Mouse (Mus musculus) left cerebral cortex, postnatal 10 days (tissue): ENCODE results near the gene Neu1. TPM values are rescaled to one million over a fixed set of nuclear protein-coding genes. Genes with fewer than 3 reads are reported as not detected.

Experiments used
- DNase-seq, 2 experiments: peaks; one replicate each; pipeline ENCODE4 v3.0.0; 2021 to 2022; ENCODE audit warnings: low spot score in 2 of 2, mixed read lengths in 1 of 2; ENCODE audit errors: extremely low spot score in 1 of 2
- intact Hi-C: fragments of 180-260 bp; cut with DNase I; formaldehyde crosslinking; loops from one replicate; pipeline ENCODE4 v1.15.1; 2025
- total RNA-seq, 2 experiments: library from RNA; stranded (reverse); gene quantifications; 2 replicates each; pipeline ENCODE4 v1.2.3; 2021

Neu1 gene
- total RNA-seq: 10 to 100 TPM; 23.8 to 27.3 TPM

DNA sequence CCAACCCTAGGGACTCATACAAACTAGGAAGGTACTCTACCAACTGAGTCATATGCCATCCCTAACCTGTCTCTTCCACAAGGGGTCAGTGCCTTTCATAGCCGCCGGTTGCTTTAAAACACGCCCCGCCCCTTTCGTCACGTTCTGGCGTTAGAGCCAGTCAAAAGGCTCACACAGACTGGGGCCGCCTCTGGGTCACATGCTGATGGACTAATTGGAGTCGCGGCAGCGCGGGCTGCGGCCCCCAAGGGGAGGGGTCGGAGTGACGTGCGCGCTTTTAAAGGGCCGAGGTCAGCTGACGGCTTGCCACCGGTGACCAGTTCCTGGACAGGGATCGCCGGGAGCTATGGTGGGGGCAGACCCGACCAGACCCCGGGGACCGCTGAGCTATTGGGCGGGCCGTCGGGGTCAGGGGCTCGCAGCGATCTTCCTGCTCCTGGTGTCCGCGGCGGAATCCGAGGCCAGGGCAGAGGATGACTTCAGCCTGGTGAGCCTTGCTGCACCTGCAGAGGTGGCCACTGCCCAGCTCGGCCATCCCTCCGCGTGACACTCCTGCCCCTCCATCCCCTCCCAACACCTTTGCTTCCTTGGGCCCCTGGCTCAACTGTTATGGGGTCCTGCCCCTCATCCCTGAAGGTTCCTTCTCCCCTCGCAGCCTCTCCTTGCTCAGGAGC is at the start of gene Neu1:
Neu1 (plus strand) TSS at position 193 of the 674 bp plus-strand sequence.
- intact Hi-C loops: no loop called here
- peak; percentile 97 to 99 for DNase-seq

DNA sequence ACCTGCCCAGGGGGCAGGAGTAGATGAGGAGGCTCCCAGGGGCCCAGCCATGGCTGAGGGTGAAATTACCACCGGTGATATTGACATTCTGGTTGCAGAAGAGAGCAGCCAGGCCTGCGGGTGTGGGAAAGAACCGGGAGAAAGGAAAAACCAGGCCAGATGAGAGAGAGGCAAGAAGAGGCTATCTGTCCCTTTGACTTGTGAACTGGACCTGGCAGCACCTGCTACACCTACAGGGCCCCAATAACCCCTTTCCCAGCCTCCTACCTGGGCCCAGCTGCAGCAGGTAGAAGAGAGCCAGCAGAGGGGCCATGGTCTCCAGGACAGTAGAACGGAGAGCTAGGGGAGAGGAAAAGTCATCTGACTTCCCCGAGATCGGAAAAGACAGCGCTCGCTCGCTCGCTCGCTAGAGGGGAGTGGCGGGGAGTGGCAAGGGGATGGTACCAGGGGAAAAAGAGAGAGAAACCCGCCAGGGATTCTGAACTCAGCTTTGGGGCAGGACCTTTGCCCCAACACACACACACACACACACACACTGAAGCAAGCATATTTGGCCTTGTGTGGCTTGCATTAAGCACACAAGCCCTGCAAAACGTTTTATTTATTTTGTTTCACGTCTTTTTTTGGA is 49.3 kb upstream of the Neu1 start, which contains the start of gene Gm20547:
Gm20547 (minus strand) TSS at position 360 of the 628 bp plus-strand sequence.
- intact Hi-C loops: no loop called here

DNA sequence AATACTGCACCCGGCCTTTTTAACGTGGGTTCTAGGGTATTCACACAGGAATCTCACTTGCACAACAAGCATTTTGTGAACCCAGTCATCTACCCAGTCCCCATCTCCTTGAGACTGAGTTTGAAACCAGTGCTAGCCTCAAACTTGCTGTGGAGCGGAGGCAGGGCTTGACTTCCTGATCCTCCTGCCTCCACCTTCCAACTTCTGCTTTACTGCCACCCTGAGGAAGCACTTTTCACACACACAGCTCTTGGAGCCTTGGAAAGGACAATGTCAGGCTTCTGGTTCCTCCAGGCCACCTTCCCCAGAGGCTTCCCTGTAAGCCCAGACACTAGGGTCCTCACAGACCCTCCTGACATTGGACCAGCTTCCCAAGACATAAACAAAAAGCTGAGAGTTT is 47.7 kb upstream of the Neu1 start:
- DNase-seq: no peak
- intact Hi-C loops: no loop called here

More for the DNA sequence above, 49.3 kb upstream of the Neu1 start, which contains the start of gene Gm20547:
- DNase-seq: no peak

DNA sequence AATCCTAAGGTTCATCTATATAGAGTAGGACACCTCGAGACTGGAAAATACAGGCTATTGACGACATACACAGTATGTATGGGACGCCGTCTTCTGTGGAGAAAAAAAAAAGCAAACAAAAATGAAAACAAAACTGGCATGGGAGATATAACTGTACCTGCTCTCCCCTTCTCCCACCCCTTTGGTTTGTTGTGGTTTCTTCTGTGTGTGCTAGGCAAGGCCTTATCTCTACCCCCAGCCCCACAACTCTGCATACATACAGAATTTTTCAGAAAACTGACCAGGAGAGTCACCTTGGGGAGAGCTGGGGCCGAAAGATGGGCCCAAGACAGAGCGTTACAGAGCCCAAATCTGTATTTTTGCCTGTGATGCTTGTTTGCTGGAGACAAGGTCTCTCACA is 46.3 kb upstream of the Neu1 start:
- intact Hi-C loops: no loop called here
- DNase-seq: no peak

DNA sequence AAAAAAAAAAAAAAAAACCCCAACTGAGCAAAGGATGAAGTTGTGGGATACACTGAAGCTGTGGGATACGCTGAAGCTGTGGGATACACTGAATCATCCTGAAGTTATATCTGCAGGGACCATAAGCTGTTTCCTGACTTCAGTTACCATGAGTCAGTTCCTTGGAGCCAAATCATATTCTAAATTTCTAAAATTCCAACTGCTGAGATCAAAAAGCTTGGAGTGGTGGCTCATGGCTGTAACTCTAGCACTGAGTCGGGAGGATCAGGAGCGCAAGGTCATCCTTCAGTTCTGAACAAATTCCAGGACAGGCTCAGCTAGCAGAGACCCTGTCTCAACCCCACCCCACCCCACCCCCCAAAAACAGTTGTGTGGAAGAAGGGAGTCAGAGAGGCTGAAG is 45.4 kb upstream of the Neu1 start:
- no peak for DNase-seq
- intact Hi-C loops: no loop called here

DNA sequence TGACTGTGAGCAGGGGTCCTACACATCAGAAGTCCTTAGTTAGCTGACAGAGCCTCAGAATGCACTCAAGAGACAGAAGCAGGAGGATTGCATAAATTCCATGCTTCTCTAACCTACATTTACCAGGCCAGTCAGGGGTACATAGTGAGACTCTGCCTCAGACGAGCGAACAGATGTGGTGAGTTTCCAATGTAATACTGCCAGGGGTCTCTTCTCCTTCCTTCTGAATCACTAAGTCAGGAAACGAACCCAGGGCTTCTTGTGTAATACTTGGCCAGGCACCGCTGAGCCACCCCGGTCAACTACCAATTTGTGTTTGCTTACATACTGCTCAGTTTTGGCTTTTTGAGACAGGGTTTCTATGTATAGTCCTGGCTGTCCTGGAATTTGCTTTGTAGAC is 43.1 kb upstream of the Neu1 start:
- intact Hi-C loops: no loop called here
- no peak for DNase-seq

DNA sequence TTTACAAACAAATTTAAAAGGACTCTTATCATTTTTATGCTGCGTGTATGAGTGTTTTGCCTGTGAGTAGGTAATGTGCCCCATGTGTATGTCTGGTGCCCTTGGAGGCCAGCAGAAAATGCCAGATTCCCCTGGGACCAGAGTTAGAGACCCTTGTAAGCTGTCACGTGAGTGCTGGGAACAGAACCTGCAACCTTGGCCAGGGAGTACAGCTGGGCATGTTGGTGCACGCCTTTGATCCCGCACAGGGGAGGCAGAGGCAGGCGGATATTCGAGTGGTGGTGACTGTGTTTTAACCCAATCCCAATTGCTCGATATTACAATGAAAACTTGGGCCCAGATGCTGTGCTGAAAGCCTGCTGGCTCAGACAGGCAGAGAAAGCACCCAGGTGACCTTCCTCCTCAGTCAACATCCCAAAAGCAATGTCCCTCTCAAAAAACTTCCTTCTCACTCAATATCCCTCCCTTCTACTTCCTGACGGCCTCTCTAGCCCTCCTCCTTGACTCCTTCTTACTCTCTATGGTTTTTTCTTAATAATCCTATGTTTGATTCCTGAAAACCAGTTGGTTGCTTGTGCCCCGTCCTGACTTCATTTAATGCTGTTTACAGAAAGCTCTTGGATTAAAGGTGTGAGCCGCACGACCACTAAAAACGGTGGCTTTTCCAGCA is 40.8 kb upstream of the Neu1 start:
- DNase-seq: no peak
- intact Hi-C loops: loop anchor here (5.0 kb wide), 1 partner anchor 33 kb away; no protein-coding TSS in a partner anchor

DNA sequence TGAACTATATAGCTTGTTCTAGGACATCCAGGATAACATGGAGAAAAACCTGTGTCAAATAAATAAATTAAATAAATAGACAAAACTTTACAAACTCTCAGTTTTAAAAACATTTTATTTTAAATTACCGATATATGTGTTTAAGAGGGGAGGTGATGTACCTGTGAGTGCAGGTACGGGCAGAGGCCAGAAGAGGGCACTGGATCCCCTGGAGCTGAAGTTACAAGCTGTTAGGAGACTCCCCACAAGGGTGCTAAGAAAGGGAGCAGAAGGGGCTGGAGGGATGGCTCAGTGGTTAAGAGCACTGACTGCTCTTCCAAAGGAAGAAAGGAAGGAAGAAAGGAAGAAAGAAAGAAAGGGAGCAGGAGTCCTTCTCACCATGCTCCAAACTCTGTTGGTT is 39.7 kb upstream of the Neu1 start:
- intact Hi-C loops: loop anchor here (5.0 kb wide), 1 partner anchor 34 kb away; no protein-coding TSS in a partner anchor
- DNase-seq: no peak

DNA sequence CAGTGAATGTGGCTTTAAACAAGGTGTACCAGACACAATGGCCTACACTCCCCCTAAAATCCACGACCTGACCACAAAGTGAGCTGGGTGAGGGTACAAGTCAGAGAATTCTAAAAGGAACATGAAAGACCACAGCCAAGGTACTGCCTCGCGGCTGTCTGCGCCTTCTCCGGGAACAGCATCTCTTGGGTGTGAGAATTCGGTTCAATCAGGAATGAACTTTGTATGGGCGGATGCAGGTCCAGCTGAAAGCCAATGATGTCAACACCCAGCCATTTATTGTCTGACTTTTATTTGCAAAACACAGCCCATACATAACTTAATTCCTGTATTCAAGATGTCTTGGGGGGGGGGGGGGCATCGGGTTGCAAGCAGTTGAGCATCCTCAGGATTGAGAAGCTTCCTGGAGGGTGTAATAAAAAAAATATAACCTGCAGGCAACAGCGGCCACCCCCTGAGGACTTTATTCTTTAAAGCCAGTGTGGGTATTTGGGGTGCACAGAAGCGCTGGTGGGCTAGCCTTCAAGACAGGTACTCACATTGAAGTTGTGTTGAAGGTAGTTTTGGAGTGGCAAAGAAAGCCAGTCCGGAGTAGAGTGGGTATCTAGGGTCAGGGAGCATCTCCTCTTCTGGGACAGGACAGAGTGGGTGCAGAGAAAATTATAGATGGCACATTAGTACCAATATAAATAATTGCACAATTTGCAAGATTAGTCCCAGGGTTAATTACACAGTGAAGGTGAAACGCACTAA is 37.8 kb upstream of the Neu1 start:
- DNase-seq: no peak
- intact Hi-C loops: loop anchor here (5.0 kb wide), 1 partner anchor 36 kb away; no protein-coding TSS in a partner anchor

DNA sequence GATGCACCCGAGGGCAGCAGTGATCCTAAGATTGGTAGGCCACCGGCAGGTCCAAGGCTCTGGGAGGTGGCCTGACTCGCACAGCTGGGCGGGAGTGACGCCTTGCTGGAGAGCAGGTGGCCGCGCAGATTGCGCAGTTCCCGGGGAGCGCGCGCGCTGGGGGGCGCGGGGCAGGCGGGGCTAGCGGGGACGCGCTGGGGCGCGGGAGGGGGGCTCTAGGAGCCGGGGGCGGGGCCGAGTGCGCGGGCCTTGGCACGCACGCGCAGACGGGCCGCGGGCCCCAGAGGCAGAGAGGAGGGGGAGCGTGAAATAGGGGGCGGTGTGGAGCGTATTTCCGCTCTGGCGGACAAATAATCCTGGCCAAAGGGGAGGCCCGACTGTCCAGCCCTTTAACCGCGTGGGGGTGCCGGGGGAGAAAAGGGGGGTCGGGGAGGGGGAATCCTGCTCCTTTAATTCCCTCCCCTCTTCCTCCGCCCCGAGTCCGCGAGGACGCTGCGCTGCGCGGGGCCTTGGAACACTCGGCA is 36.9 kb upstream of the Neu1 start:
- DNase-seq: peak; percentile 91 to 96
- intact Hi-C loops: loop anchor here (5.0 kb wide), 1 partner anchor 37 kb away; no protein-coding TSS in a partner anchor

DNA sequence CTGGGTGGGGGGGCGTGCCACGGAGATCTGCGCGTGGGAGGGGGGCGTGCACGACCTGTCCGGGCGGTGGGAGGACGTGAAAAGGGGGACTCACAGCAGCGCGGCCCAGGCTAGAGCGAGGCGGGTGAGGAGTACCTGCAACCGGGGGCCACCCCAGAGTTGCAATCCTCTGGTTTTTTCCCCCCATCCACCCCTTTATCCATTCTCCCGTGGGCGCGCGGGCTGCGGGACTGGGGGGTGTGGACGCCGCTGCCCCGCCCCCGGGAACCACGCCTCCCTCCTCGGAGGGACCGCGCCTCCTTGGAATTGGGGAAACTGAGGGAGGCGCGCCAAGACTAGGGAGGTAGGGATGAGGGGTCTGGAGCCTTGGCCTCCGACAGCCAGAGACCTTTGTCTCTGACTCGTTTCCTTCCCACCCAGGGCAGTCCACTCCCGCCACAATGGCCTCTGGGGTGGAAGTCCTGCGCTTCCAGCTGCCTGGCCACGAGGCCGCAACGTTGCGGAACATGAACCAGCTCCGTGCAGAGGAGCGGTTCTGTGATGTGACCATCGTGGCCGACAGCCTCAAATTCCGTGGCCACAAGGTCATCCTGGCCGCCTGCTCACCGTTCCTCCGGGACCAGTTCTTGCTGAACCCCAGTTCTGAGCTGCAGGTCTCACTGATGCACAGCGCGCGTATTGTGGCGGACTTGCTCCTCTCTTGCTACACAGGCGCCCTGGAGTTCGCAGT is 36.1 kb upstream of the Neu1 start:
- peak in 1 of 2 experiments; percentile 81 for DNase-seq
- intact Hi-C loops: loop anchor here (5.0 kb wide), 1 partner anchor 38 kb away; no protein-coding TSS in a partner anchor

DNA sequence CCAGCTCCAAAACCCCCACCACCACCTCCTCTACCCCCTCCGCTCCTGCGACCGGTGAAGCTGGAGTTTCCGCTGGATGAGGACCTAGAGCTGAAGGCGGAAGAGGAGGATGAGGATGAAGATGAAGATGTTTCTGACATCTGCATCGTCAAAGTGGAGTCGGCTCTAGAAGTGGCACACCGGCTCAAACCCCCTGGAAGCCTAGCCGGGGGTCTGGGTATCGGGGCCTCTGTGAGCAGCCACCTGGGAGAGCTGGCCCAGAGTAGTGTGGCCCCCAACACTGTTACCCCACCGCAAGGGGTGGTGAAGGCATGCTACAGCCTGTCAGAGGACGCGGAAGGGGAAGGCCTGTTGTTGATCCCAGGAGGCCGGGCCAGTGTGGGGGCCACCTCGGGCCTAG is 35.3 kb upstream of the Neu1 start:
- intact Hi-C loops: no loop called here
- peak in 1 of 2 experiments; percentile 45 for DNase-seq

DNA sequence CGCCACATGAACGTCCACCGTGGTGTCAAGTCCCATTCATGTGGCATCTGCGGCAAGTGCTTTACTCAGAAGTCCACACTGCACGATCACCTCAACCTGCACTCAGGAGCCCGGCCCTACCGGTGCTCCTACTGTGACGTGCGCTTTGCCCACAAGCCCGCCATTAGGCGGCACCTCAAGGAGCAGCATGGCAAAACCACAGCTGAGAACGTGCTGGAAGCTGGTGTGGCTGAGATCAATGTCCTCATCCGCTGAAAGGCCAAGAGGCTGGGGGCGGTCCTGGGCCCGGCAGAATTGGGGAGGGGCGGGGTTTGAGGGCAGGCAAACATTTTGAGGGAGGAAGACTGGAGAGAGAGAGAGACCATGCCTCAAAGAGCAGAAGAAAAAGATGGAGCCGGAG is 34.7 kb upstream of the Neu1 start:
- intact Hi-C loops: no loop called here

DNA sequence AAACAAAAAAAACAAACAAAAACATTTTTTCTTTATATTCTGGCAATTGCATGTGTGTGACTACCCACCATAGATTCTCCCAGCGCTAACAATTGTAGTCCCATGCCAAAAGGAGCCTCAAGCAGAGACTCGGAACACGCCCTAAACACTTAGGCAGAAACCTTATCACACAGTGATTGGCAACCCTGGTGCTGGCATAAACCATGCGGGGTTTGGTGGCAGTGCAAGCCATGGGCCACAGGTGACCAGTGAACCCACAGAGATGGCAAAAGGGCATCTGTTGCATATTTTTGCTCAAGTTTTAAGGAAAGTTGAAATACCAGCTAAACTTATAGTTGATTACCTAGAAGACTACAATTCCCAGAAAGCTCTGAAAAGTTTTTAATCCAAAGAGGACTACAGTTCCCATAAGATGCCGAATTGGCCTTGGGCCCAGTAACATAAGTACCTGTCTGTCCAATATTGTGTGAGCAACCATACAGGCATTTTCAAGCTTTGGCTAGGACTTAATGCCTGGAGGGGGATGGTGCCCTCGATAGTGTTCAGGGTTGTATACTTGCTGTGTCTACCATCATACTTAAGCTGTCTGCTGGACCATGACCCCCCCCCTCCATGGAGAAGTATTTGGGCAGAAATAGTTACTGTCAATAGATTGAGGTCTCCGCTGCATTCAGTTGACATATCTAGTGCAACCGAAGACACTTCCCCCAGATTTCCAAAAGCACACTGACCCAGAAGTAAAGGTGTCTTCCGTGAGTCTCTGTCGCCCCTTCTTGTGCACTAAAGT is 33.5 kb upstream of the Neu1 start:
- intact Hi-C loops: no loop called here

More for the DNA sequence above, 34.7 kb upstream of the Neu1 start:
- DNase-seq: no peak

DNA sequence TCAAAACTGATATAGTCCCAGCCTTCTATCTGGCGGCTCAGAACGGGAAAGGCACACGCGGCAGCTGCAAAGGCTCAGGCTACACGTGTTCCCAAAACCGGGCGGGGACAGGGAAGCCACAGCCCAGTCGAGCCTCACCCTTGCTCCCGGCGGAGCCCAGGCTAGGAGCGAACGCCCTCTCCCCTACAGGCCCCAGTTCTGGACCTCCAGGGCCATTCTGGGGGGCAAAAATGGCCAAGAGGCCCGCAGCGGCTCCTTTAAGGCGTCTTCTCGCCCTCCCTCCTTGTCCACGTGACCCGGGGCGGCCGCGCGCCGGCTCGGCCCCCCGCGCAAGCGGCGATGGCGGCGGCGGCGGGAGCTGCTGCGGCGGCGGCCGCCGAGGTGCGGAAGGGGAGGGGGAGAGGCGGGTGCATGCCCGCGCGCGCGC is 32.9 kb upstream of the Neu1 start, which contains the start of the genes C2 and Ehmt2:
C2 (minus strand) TSS at position 106 of the 427 bp plus-strand sequence.
Ehmt2 (plus strand) TSS at position 310 of the 427 bp plus-strand sequence.
- intact Hi-C loops: no loop called here

More for the DNA sequence above, 33.5 kb upstream of the Neu1 start:
- no peak for DNase-seq

DNA sequence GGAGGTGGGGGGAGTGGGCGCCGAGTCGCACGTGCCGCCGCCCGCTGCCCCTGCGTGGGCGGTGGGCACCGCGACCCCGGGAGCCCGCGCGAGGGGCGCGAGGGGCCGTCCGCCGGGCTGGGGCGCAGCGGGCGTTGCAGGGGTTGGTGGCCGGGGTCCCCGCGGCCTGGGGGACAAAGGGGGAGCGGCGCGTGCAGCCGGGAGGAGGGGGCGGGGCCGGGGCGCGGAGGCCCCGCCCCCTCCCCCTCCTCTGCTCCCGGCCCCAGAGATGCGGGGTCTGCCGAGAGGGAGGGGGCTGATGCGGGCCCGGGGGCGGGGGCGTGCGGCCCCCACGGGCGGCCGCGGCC is 32.4 kb upstream of the Neu1 start:
- intact Hi-C loops: no loop called here
- DNase-seq: no peak

More for the DNA sequence above, 32.9 kb upstream of the Neu1 start, which contains the start of the genes C2 and Ehmt2:
- DNase-seq: peak; percentile 65 to 89
